Mouse (Mus musculus): Measurements from ENCODE around the gene Wbp1.

Wbp1 gene

DNA sequence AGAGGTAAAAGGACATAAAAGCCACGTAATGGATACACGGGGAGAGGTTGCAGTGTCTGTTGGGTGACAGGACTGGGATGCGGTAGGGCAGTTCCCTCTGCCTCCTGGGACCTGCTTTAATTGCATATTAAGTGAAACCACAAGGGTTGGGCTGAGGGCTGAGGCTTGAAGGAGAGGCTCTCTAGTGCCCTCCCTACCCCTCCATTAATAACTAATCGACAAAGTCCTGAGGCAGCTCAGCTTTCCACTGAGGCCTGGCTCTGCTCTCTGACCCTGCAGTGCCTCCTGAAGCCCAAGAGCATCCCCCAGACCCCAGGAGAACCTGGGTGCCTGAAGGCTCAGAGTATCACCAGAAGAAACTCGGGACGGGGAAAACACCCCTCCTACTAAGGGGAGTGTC, 36.9 kb downstream of the Wbp1 start:
- WGBS = 19% methylated on average over 6 of the region's 6 CpGs

- 21% methylated on average over 5 of the region's 5 CpGs for WGBS
Measured at GRCm38 (mm10) chr6:83083497-83083896, 37.9 kb downstream of the Wbp1 start.

GRCm38 (mm10) chr6:83080210-83080609, 41.1 kb downstream of the Wbp1 start:
- WGBS = 97% methylated on average over 5 of the region's 5 CpGs

DNA sequence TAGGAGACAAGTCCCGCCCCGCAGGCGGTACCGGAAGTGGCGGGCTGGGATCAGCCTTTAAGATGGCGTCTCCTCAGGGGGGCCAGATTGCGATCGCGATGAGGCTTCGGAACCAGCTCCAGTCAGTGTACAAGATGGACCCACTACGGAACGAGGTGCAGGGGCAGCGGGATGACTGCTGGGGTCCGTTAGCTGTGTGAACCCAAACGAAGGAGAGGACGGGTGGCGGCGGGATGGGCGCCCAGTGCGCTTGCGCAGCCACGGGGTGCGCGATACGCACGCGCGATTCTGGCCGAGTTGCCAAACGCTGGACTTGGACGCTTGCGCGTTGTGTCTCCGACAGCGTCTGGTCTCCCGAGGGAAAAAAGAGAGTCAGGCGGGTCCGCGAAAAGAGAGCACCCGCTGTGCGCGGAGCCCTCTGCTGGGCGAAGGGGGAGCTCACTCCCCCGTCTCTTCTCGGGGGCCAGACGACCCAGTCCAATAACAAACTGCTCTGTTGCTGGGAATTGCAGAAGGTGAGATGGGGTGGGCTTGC, 43.0 kb downstream of the Wbp1 start:
- under 1% methylated on average over 46 of the region's 46 CpGs for WGBS

DNA sequence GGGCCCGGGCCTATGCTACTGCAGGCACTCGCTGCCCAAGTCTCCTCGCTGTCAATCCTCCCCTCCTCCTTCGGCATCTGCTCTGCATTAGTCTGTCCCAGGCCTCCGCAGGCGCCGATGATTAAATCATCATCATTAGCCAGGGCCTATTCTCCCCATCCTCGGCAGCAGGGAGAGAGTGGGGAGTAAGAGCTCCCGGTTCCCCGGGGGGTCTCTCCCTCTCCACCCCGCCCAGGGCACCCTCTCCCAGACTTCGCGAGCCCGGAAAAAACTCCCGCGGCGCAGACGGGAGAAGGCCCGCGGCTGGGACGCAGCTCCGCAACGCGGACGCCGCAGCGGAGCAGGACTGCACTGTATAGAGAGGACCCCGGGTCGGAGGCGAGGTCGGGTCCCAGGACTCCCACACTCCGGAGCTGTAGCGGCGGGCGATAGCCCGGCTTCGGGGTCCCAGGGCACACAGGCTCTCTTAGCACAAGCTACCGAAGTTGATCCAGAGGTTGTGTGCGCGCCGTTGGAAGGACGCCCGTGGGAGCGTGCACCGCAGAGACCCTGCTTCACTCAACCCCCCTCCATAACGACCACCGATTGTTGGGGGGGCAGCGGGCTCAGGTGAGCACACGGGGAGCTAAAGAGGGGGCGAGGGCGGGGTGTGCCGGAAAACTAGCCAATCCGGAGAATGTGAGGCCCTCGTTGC, 43.6 kb downstream of the Wbp1 start, which contains the start of gene Pcgf1:
Gene Pcgf1, plus strand, starts transcription at position 240 of the 694 bp plus-strand sequence.
- WGBS = under 1% methylated on average over 54 of the region's 54 CpGs

- WGBS = 18% methylated on average over 2 of the region's 2 CpGs
Measured at GRCm38 (mm10) chr6:83074979-83075378, 46.4 kb downstream of the Wbp1 start.

GRCm38 (mm10) chr6:83071220-83071619, 50.1 kb downstream of the Wbp1 start:
- WGBS = 2% methylated on average over 24 of the region's 24 CpGs

DNA sequence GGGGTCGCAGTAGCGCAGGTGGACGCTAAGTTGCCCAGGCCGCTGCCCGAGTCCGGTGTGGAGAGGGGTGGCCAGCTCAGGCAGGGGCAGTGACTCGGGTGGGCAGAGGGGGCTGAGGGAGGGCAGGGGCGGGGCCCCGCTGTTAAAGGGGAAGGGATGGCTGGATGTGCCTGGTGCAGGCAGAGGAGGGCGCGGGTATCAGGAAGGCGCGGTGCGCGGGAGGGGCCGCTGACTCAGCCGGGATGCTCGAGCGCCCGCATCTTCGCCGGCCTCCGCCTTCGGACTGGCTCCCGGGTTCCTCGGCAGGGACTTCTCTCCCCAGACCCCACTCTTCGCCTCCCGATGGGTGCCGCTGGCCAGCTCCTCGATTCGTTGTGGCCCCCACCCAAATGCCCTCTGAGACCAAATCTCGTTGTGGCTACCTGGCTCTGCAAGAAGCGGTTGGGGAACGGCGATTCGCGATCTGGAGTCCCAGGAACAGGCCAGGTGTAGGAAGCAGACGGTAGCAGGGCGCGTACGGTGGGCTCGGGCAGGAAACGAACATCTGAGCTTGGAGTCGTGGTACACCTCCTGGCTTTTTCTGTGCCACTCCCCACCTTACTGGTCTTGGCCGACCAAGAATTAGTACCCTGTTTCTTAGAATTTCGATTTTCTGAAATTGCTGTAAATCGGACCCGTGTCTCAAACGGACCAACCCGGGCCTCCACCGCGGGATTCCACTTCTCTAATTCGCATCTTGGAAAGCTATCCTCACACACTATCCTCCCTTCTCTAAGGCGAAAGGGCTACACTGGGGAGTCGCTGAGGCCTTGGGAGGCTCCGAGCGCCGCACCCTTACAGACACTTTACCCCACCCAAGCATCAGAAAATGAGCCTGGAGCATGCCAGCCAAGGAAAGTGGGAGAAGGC, 50.8 kb downstream of the Wbp1 start:
- 3% methylated on average over 58 of the region's 58 CpGs for WGBS

DNA sequence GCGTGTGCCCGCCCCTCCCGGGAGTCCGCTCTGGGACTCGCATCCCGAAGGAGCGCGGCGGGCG, 51.3 kb downstream of the Wbp1 start, which contains the start of gene Tlx2:
Gene Tlx2, minus strand, starts transcription at position 47 of the 64 bp plus-strand sequence.
- WGBS = 4% methylated on average over 10 of the region's 10 CpGs

DNA sequence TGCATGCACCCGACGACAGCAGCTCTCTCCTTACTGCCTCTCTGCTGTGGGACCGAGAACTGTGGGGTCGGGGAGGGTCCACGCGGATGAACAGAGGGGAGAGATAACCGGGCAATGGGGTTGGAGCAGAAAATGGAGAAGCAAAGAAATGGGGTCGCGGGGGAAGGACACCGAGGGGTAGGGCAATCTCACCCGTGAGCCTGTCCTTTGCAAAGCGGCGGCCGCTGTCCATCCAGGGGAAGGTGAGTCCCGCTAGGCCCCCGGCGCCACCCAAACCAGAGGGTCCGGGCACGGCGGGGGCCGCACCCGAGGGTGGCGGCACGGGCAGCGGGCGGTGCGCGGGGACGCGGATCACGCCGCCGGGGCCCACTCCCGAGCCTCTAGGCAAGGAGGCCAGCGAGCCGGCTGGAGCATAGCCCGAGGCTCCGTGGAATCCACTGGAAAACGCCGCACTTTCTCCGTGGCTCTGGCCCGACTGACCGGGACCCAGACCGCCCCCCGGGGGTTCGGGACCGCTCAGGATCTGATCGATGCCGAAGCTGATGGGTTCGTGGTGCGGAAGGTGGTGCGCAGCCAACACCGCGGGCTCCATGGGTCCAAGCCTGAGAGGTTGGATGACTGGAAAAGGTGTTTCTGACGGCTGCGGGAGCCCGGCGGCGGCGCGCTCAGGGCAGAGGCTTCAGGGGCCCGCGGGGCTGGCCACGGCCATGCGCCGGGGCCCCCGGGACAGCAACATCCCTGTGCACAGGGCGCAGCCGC, 51.7 kb downstream of the Wbp1 start:
- 2% methylated on average over 69 of the region's 69 CpGs for WGBS

Measured in cerebral cortex, adult 2 months (tissue).